Mouse (Mus musculus) kidney, embryonic 15.5 days (tissue): ENCODE data around the gene Rab3gap1. TPM values are rescaled to one million over a fixed set of nuclear protein-coding genes. Genes with fewer than 3 reads are reported as not detected.
A peak's percentile ranks its signal among the peaks of the same experiment; 100 is the strongest.
"Not testable (repeated sequence)": the region's sequence is repeated elsewhere in the genome, so short reads cannot be mapped to it uniquely, and the experiment has no call there.

Experiments used
- ATAC-seq: fragments of 200-750 bp; cut with Nextera tagmentation; replicated peaks from 2 replicates; pipeline ENCODE4 v1.8.0; 2017; ENCODE audit warnings: moderate TSS enrichment; ENCODE audit not compliant: low FRiP score
- H3K27ac ChIP-seq: fragments of 300-500 bp; sonication (generic); 2 replicates; pipeline ENCODE4 v1.5.1; 2015; ENCODE audit warnings: mild to moderate bottlenecking, inconsistent platforms
- H3K27me3 ChIP-seq: fragments of 300-500 bp; sonication (generic); 2 replicates; pipeline ENCODE4 v1.6.1; 2015; ENCODE audit warnings: inconsistent platforms
- H3K36me3 ChIP-seq: fragments of 300-500 bp; sonication (generic); 2 replicates; pipeline ENCODE4 v1.6.1; 2015; ENCODE audit warnings: inconsistent platforms
- H3K4me1 ChIP-seq: fragments of 300-500 bp; sonication (generic); 2 replicates; pipeline ENCODE4 v1.6.1; 2015; ENCODE audit warnings: inconsistent platforms
- H3K4me2 ChIP-seq: fragments of 300-500 bp; sonication (generic); 2 replicates; pipeline ENCODE4 v1.6.1; 2015; ENCODE audit warnings: moderate library complexity, mild to moderate bottlenecking, inconsistent platforms
- H3K4me3 ChIP-seq: fragments of 300-500 bp; sonication (generic); replicated peaks from 2 replicates; pipeline ENCODE4 v1.5.1; 2015; ENCODE audit warnings: mild to moderate bottlenecking, inconsistent platforms
- H3K9ac ChIP-seq: fragments of 300-500 bp; sonication (generic); 2 replicates; pipeline ENCODE4 v1.6.1; 2015; ENCODE audit warnings: mild to moderate bottlenecking, inconsistent platforms
- H3K9me3 ChIP-seq: fragments of 300-500 bp; sonication (generic); replicated peaks from 2 replicates; pipeline ENCODE4 v1.6.1; 2016; ENCODE audit warnings: inconsistent platforms
- WGBS: fragments of 180-500 bp; shearing (Covaris S2); methylation state at CpG from one replicate; pipeline ENCODE4 v1.1.7; 2015; ENCODE audit warnings: mixed read lengths; 5-methylcytosine and 5-hydroxymethylcytosine counted together
- polyA plus RNA-seq: library from polyadenylated mRNA; unstranded; fragments of >200 nt; fragmentation: Nextera tagmentation; extraction: Ambion mirVana; gene quantifications from 2 replicates; pipeline ENCODE4 v1.2.1, GENCODE M21; 2015

The Rab3gap1 gene
- polyA plus RNA-seq, 1 experiment from 2014 or later: 23.8 TPM

DNA sequence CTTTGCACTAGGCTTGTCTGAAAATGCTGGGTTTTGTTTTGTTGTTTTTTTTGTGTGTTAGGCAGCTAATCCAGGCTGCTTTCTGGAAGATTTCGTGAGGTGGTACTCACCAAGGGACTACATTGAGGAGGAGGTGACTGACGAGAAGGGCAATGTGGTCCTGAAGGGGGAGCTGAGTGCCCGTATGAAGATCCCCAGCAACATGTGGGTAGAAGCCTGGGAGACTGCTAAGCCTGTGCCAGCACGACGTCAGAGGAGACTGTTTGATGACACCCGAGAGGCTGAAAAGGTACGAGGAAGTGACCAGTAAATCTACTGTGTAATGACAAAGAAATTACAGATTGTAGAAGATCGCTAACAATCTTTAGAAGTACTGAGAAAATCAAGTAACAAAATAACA lies 68.7 kb downstream of the Rab3gap1 start:
- Histone ChIP-seq H3K4me2 (no peak overlapping the region), H3K9me3 (peaks cover 8% of the 10 kb centered on the region; the same call in 1 of the 2 replicates), H3K36me3 (peaks cover 85% of the 10 kb centered on the region), H3K27ac (no peak overlapping the region), H3K4me3 (no peak overlapping the region), H3K27me3 (no peaks in the 10 kb centered on the region), H3K9ac (no peak overlapping the region), H3K4me1 (no peaks in the 10 kb centered on the region)
- ATAC-seq: no peak
- WGBS: 68% methylated on average over 8 of the region's 8 CpGs

DNA sequence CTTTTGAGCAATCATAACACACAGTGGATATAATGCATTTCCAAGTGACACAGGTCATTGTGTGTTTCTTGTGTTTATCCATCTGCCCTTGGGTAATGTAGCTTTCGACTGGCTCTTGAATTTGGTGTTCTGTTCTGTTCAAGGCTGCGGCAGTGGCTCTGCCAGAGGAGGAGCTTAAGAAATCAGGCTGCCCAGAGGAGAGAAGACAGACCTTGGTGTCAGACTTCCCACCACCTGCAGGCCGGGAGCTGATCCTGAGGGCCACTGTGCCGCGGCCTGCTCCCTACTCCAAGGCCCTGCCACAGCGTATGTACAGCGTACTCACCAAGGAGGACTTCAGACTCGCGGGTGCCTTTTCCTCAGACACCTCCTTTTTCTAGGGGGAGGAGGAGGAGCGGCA lies 73.7 kb downstream of the Rab3gap1 start:
- no peaks in the 10 kb centered on the region for H3K27me3 ChIP-seq
- peaks cover 74% of the 10 kb centered on the region for H3K36me3 ChIP-seq
- H3K9ac ChIP-seq: no peak overlapping the region
- no peak overlapping the region for H3K27ac ChIP-seq
- no peak overlapping the region for H3K4me3 ChIP-seq
- H3K4me1 ChIP-seq: no peaks in the 10 kb centered on the region
- no peak overlapping the region for H3K4me2 ChIP-seq
- WGBS: 95% methylated on average over 10 of the region's 10 CpGs
- peaks cover 8% of the 10 kb centered on the region; the same call in 1 of the 2 replicates for H3K9me3 ChIP-seq
- no peak for ATAC-seq

DNA sequence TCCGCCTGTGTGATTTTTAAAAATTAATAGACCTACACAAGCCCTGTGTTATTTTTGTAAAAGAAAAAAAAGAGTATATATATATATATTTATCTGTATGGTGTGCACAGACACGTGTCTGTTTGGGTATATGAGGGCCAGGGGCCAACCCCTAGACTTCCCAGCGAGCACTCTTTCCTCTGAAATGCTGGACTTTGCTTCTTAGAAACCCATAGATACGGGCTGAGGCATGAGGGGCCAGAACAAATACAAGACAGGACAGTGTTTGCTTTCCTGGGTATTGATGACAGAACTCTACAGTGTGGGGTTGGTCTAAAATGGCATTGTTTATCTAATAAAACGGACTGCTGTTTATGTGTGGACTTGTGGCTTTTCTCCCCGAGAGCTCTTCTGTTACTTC lies 74.9 kb downstream of the Rab3gap1 start:
- no peaks in the 10 kb centered on the region for H3K27me3 ChIP-seq
- WGBS: 82% methylated on average over 6 of the region's 6 CpGs
- peaks cover 66% of the 10 kb centered on the region for H3K36me3 ChIP-seq
- no peaks in the 10 kb centered on the region for H3K4me1 ChIP-seq
- peaks cover 10% of the 10 kb centered on the region; the same call in 1 of the 2 replicates for H3K9me3 ChIP-seq
- no peak overlapping the region for H3K9ac ChIP-seq
- no peak overlapping the region for H3K27ac ChIP-seq
- H3K4me2 ChIP-seq: no peak overlapping the region
- ATAC-seq: no peak
- no peak overlapping the region for H3K4me3 ChIP-seq

DNA sequence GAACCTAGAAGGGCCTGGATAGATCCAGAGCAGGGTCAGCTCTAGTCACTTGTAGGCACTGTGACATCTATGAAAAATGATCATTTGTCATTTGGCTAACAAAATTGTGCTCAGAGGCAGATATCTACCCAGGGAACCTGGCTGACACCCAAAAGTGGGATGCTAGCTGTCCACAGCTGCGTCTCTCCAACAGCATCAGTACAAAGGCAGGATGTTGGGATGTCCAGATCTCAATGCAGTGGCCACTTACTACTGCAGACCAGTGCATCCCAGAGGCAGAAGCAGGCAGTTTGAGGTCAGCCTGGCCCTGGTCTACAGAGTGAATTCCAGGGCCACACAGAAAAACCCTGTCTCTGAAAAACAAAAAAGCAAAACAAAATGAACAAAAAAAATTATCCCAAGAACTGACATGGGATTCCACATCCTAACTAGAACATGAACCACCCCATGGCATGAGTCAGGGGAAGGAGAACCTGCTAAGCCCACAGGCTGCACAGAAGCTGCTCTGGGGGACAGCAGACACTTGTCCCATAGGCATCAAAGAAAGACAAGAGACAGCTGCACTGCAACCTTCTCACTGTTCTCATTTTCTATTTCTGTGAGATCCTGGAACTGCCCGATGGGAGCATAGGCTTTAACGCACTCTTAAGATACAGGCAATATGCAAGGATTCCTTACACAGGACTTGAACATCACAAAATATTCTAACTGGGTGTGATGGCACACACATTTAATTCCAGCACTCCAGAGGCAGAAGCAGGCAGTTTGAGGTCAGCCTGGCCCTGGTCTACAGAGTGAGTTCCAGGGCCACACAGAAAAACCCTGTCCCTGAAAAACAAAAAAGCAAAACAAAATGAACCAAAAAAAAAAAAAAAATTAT lies 77.4 kb downstream of the Rab3gap1 start:
- no peaks in the 10 kb centered on the region for H3K27me3 ChIP-seq
- no peak for ATAC-seq
- H3K27ac ChIP-seq: peak overlapping the region; percentile 6; the same call in 1 of the 2 replicates
- peaks cover 42% of the 10 kb centered on the region for H3K36me3 ChIP-seq
- H3K4me1 ChIP-seq: no peaks in the 10 kb centered on the region
- no peak overlapping the region for H3K9ac ChIP-seq
- no peak overlapping the region for H3K4me2 ChIP-seq
- WGBS: 86% methylated on average over 3 of the region's 3 CpGs
- no peak overlapping the region for H3K4me3 ChIP-seq
- 0 out of 2 replicates have a peak, but pooled peaks cover 2% of the 10 kb centered on the region for H3K9me3 ChIP-seq

DNA sequence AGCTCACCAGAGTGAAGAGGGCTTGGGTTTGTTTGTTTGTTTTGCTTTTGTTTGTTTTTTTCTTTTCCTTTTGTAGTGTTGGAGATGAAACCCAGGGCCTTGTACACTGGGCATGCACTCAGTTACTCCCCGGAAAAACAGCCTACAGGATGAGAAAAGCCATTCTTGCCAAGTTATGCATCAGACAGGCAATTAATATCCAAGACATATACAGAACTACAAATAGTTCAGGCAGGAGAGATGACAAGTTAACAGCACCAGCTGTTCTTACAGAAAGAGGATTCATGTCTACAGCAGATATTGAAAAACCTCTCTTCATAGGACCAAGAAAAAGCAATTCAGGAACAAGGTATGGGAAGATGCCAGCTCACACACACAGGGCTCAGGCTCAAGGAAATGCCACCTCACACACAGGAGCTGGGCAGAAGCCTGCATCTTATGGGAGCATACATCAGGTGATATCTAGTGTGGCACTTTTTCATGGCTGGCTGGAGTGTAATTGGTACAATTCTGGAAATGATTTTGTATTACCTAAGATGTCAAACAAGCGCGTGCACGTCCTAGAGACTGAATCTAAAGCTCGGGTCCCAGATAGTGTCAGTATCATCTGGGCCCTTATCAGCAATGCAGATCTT lies 78.2 kb downstream of the Rab3gap1 start:
- H3K9me3 ChIP-seq: 0 out of 2 replicates have a peak, but pooled peaks cover 2% of the 10 kb centered on the region
- no peak overlapping the region for H3K9ac ChIP-seq
- H3K4me2 ChIP-seq: no peak overlapping the region
- WGBS: 89% methylated on average over 5 of the region's 5 CpGs
- H3K27ac ChIP-seq: 0 out of 2 replicates have a peak overlapping the region, but pooled peaks have one; percentile 6
- no peaks in the 10 kb centered on the region for H3K4me1 ChIP-seq
- H3K4me3 ChIP-seq: no peak overlapping the region
- peaks cover 36% of the 10 kb centered on the region for H3K36me3 ChIP-seq
- H3K27me3 ChIP-seq: no peaks in the 10 kb centered on the region
- ATAC-seq: no peak

DNA sequence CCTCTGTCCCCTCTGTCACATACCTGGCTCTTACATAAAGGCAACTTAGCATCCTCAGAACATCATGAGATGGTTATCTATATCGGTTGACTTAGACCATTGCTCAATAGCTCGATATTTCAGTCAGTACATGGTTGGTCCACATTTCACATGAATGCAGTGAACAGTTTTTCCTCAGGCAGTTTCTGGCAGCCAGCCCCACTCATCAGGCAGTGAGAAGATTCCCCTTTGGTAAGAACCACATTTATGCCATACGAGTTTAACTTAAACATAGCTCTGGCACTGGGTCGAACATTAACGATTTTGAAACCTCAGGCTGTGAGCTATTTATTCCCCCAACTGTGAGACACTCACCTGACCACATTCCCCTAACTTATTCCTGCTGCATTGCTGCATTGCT lies 80.2 kb downstream of the Rab3gap1 start:
- Histone ChIP-seq H3K27ac (no peak overlapping the region), H3K36me3 (peaks cover 23% of the 10 kb centered on the region), H3K27me3 (no peaks in the 10 kb centered on the region), H3K4me1 (no peaks in the 10 kb centered on the region), H3K9me3 (0 out of 2 replicates have a peak, but pooled peaks cover 2% of the 10 kb centered on the region), H3K4me3 (no peak overlapping the region), H3K9ac (no peak overlapping the region), H3K4me2 (no peak overlapping the region)
- ATAC-seq: no peak
- 85% methylated on average over 5 of the region's 5 CpGs for WGBS

DNA sequence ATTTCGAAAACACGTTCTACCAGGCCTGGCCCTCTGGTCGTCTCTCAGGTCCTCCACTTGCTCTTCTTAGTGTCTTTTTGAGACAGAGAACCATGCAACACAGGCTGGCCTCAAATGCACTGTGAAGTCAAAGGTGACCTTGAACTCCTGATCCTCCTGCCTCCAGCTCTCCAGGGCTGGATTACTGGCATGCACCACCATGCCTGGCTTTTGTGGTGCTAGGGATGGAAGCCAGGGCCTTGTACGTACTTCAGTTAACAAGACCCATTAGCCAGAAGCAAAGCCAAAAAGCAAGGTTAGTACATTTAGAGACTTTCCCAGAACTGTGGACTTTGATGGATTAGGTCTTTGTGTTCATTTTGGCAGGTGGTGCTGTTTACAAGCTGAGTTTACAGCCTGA lies 83.7 kb downstream of the Rab3gap1 start:
- H3K27ac ChIP-seq: no peak overlapping the region
- H3K36me3 ChIP-seq: peaks cover 15% of the 10 kb centered on the region; the same call in 1 of the 2 replicates
- WGBS: 87% methylated on average over 4 of the region's 4 CpGs
- no peak overlapping the region for H3K4me3 ChIP-seq
- H3K4me2 ChIP-seq: no peak overlapping the region
- no peaks in the 10 kb centered on the region for H3K4me1 ChIP-seq
- no peaks in the 10 kb centered on the region for H3K27me3 ChIP-seq
- H3K9ac ChIP-seq: no peak overlapping the region
- 0 out of 2 replicates have a peak, but pooled peaks cover 2% of the 10 kb centered on the region for H3K9me3 ChIP-seq
- no peak for ATAC-seq

DNA sequence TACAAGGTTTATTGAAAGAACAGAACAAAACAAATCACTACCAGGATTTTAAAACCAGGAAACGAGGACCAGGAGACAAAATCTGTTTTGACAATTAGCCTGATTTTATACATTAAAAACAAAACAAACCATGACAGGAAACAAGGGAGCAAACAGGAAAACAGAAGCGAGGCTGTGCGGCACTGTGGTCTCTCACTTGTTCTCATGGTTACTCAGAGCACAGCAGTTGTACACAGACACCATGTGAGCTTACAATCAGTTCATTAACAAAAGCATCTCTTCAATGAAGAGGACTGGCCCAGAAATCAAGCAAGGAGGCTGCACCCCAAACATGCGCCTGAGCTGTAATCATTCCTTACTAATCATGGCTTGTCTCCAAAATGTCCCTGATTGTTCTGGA lies 85.6 kb downstream of the Rab3gap1 start:
- ATAC-seq, H3K36me3 ChIP-seq, H3K4me1 ChIP-seq, H3K9ac ChIP-seq, H3K27ac ChIP-seq, H3K4me2 ChIP-seq, H3K4me3 ChIP-seq, H3K27me3 ChIP-seq, H3K9me3 ChIP-seq: not testable (repeated sequence)
- 86% methylated on average over 4 of the region's 4 CpGs for WGBS

DNA sequence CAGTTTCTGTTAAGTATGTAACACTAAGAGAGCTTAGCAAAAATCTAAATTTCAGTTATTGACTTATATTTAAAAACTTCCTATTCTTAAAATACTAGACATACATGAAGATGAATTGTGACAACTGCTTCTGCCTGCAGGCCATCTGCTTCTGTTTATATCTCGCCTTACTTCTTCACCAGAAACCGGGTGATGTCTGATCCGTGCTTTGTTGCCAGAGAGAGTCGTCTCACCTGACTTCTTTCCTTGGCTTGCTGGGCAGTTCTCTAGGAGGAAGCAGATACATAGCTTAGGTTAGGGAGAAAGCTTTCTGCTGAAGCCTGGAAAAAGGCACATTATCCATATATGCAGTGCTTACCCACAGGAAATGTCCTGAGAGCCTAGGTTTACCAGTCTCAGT lies 86.2 kb downstream of the Rab3gap1 start:
- Histone ChIP-seq H3K4me3 (no peak overlapping the region), H3K4me2 (no peak overlapping the region), H3K4me1 (peaks cover 9% of the 10 kb centered on the region), H3K9ac (no peak overlapping the region), H3K9me3 (no peaks in the 10 kb centered on the region), H3K27me3 (no peaks in the 10 kb centered on the region), H3K27ac (no peak overlapping the region), H3K36me3 (peaks cover 10% of the 10 kb centered on the region; the same call in 1 of the 2 replicates)
- ATAC-seq: no peak
- 90% methylated on average over 4 of the region's 4 CpGs for WGBS

DNA sequence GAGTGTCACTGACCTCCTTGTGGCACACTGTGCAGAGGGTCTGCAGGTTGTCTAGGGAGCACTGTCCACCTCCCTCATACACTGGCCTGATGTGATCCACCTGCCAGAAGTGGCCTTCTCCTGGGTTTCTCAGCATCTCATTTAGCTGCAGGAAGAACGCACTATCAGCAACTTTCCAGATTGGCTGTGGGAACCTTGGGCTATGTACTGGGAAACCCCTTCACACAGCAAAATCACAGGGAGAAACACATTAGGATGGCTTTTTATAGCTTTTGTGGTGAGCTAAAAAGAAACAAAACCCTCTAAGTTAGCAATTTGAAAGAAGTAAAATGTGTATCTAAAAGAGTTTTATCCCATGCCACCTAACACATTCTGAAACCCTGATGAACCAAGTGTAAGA lies 88.0 kb downstream of the Rab3gap1 start:
- Histone ChIP-seq H3K27ac (no peak overlapping the region), H3K4me2 (no peak overlapping the region), H3K36me3 (peaks cover 22% of the 10 kb centered on the region), H3K4me1 (peaks cover 9% of the 10 kb centered on the region), H3K27me3 (no peaks in the 10 kb centered on the region), H3K9ac (no peak overlapping the region), H3K9me3 (no peaks in the 10 kb centered on the region), H3K4me3 (no peak overlapping the region)
- no peak for ATAC-seq
- 89% methylated on average over 1 of the region's 1 CpGs for WGBS

DNA sequence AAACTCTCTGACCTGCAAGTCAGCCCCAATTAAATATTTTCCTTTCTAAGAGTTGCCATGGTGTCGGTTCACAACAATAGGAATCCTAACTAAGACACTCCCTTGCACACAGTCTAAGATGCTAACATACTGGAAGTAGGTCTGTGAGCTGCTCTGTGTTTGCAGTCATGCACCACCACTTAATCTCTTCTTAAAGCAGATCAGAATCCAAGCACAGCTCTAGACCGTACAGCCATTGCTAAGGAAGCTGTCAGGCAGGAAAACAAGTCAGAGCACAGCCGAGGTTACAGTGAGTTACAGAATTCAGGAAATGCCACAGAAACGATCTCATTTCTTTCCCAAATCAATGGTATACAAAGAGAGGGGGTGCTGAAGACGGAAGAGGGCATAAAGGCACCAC lies 90.2 kb downstream of the Rab3gap1 start:
- Histone ChIP-seq H3K36me3 (peaks cover 14% of the 10 kb centered on the region), H3K4me2 (no peak overlapping the region), H3K4me1 (peaks cover 9% of the 10 kb centered on the region), H3K9ac (no peak overlapping the region), H3K27me3 (no peaks in the 10 kb centered on the region), H3K9me3 (no peaks in the 10 kb centered on the region), H3K27ac (peak overlapping the region; percentile 63), H3K4me3 (no peak overlapping the region)
- 0 out of 2 replicates have a peak, but pooled peaks have one; percentile 46 for ATAC-seq
- WGBS: 46% methylated on average over 5 of the region's 5 CpGs

DNA sequence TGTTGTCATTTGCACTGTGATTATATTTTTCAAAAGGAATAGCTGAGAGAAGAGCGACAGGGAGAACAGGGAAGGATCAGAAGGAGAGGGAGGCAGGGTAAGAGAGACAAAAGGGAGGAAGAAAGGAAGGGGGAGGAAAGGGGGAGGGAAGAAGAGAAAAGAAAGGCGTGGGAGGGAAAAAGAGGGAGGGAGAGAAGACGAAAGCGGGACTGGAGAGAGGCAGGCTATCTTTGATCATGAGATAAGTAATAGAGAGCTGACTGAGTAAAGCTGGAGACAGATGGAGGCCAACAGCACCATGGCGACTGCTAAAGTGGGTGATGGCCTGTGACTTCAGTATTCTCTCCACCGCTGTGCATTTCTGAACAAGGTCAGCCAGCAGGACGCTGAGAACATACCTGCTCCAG lies 90.7 kb downstream of the Rab3gap1 start:
- peak overlapping the region; percentile 13; the same call in 1 of the 2 replicates for H3K4me2 ChIP-seq
- H3K36me3 ChIP-seq: peaks cover 12% of the 10 kb centered on the region
- peaks cover 9% of the 10 kb centered on the region for H3K4me1 ChIP-seq
- 37% methylated on average over 7 of the region's 7 CpGs for WGBS
- no peaks in the 10 kb centered on the region for H3K9me3 ChIP-seq
- no peak overlapping the region for H3K4me3 ChIP-seq
- no peaks in the 10 kb centered on the region for H3K27me3 ChIP-seq
- ATAC-seq: peak; percentile 49; the same call in 1 of the 2 replicates
- H3K9ac ChIP-seq: no peak overlapping the region
- peak overlapping the region; percentile 63 for H3K27ac ChIP-seq
